7 mouse cellular contexts compared by ENCODE assay signal in the genomic region with DNA sequence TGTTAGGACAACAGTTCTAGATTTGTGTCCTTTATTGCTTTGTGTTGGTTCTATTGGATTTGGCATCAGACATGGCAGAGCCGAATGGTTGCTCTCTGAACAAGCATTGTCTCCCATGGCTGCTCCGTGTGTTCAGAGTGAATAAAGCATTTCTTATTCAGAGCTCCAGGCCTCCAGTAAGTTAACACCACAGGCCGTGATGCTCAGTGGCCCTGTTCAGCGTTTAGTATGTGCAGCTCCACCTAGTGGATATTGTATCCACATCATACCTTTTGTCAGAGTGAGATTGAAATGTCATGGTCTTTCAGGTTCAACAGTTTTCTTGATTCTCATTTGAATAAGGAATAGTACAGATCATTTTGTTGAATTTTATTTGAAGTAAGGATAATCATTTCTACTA. TPM values are rescaled to one million over a fixed set of nuclear protein-coding genes. Genes with fewer than 3 reads are reported as not detected.
A peak's percentile ranks its signal among the peaks of the same experiment; 100 is the strongest.
DNase-seq lines count a peak whose midpoint lies in the region; ATAC-seq lines count a peak whose summit lies in the region.

No protein-coding gene starts in this region.

- H3K27me3 ChIP-seq in forebrain, embryonic 14.5 days (replicated peaks; ENCODE audit: control insufficient read depth, insufficient read depth, low read length): no peaks in the 10 kb centered on the region
- H3K27me3 ChIP-seq in midbrain, embryonic 14.5 days (ENCODE audit: control insufficient read depth, insufficient read depth, low read length): no peaks in the 10 kb centered on the region

- no peaks in the 10 kb centered on the region for H3K4me1 ChIP-seq in forebrain, embryonic 14.5 days (ENCODE audit: control insufficient read depth, insufficient read depth, low read length)
- H3K4me1 ChIP-seq in midbrain, embryonic 14.5 days (ENCODE audit: control insufficient read depth, insufficient read depth, low read length): 0 out of 2 replicates have a peak, but pooled peaks cover 2% of the 10 kb centered on the region

- DNase-seq in thymus, postnatal 0 days (ENCODE audit: low spot score): peak; percentile 69
- DNase-seq in thymus, adult 18-20 months: no peak
- peak; percentile 12 for DNase-seq in cerebellum, adult 11 months
- DNase-seq in forebrain, embryonic 14.5 days (ENCODE audit: low spot score): peak; percentile 80
- peak; percentile 14 for DNase-seq in large intestine, adult 2 months (ENCODE audit: low read depth, low spot score)
- DNase-seq in midbrain, embryonic 14.5 days: peak; percentile 78
- no peak for DNase-seq in ovary, adult 18-20 months (ENCODE audit: low spot score)

- no peak overlapping the region for H3K4me2 ChIP-seq in forebrain, embryonic 14.5 days (ENCODE audit: low read length)
- H3K4me2 ChIP-seq in midbrain, embryonic 14.5 days (ENCODE audit: low read length): no peak overlapping the region

- WGBS in forebrain, embryonic 14.5 days: 3% methylated on average over 4 of the region's 4 CpGs
- WGBS in large intestine, adult 2 months: 17% methylated on average over 4 of the region's 4 CpGs
- WGBS in midbrain, embryonic 14.5 days: 4% methylated on average over 4 of the region's 4 CpGs

- H3K9ac ChIP-seq in forebrain, embryonic 14.5 days (ENCODE audit: low read length): no peak overlapping the region
- no peak overlapping the region for H3K9ac ChIP-seq in midbrain, embryonic 14.5 days (replicated peaks; ENCODE audit: low read length)

- H3K4me3 ChIP-seq in forebrain, embryonic 14.5 days (ENCODE audit: low read depth, low read length): no peak overlapping the region
- no peak overlapping the region for H3K4me3 ChIP-seq in midbrain, embryonic 14.5 days (replicated peaks; ENCODE audit: low read depth, low read length)

- peak; percentile 66; the same call in 1 of the 2 replicates for ATAC-seq in forebrain, embryonic 14.5 days
- no peak; the same call in 1 of the 2 replicates for ATAC-seq in midbrain, embryonic 14.5 days (ENCODE audit: low FRiP score, low TSS enrichment)

- no peaks in the 10 kb centered on the region for H3K9me3 ChIP-seq in forebrain, embryonic 14.5 days (replicated peaks; ENCODE audit: control insufficient read depth, low read length)
- no peaks in the 10 kb centered on the region for H3K9me3 ChIP-seq in midbrain, embryonic 14.5 days (ENCODE audit: control insufficient read depth, low read length)

- H3K36me3 ChIP-seq in forebrain, embryonic 14.5 days (ENCODE audit: control insufficient read depth, insufficient read depth, low read length): 0 out of 2 replicates have a peak, but pooled peaks cover 8% of the 10 kb centered on the region
- 0 out of 2 replicates have a peak, but pooled peaks cover 4% of the 10 kb centered on the region for H3K36me3 ChIP-seq in midbrain, embryonic 14.5 days (ENCODE audit: control insufficient read depth, insufficient read depth, low read length)

- H3K27ac ChIP-seq in forebrain, embryonic 14.5 days (ENCODE audit: low read depth, low read length): no peak overlapping the region
- no peak overlapping the region for H3K27ac ChIP-seq in midbrain, embryonic 14.5 days (replicated peaks; ENCODE audit: low read depth, low read length)

RNA-seq across cellular contexts. Expression of a gene that starts 44.2 kb away (rescaled TPM):
- polyA plus RNA-seq in thymus, postnatal 0 days (2015; fragmentation: Nextera tagmentation; extraction: Ambion mirVana): 84.8 and 85.8 TPM in 2 replicates
- 31.8 and 38.0 TPM in 2 replicates for polyA plus RNA-seq in forebrain, embryonic 14.5 days (2014; fragmentation: Nextera tagmentation; extraction: Ambion mirVana)
- 2.6 and 2.7 TPM in 2 replicates for polyA plus RNA-seq in large intestine, adult 2 months (2012; rRNA removed)
- polyA plus RNA-seq in midbrain, embryonic 14.5 days (2014; fragmentation: Nextera tagmentation; extraction: Ambion mirVana): 38.2 and 46.7 TPM in 2 replicates

RNA-seq across cellular contexts. Expression of a gene that starts 51.8 kb away (rescaled TPM):
- 53.3 and 54.3 TPM in 2 replicates for polyA plus RNA-seq in thymus, postnatal 0 days (2015; fragmentation: Nextera tagmentation; extraction: Ambion mirVana)
- polyA plus RNA-seq in forebrain, embryonic 14.5 days (2014; fragmentation: Nextera tagmentation; extraction: Ambion mirVana): 30.2 and 34.9 TPM in 2 replicates
- polyA plus RNA-seq in large intestine, adult 2 months (2012; rRNA removed): 4.8 and 6.0 TPM in 2 replicates
- 31.6 and 33.8 TPM in 2 replicates for polyA plus RNA-seq in midbrain, embryonic 14.5 days (2014; fragmentation: Nextera tagmentation; extraction: Ambion mirVana)

Comparison
In these comparisons a context has a peak if more than half of its experiments do, and no peak if none do; other contexts are left out.
1. DNase-seq: peak in thymus, postnatal 0 days (single experiment), cerebellum, adult 11 months (single experiment), forebrain, embryonic 14.5 days (single experiment), large intestine, adult 2 months (single experiment) and midbrain, embryonic 14.5 days (single experiment); none in thymus, adult 18-20 months (0 of 2) and ovary, adult 18-20 months (single experiment).